In genomic region chr6:88850034-88850433, GRCm38 (mm10) we compare ENCODE assay signal across 18 mouse cellular contexts. TPM values are rescaled to one million over a fixed set of nuclear protein-coding genes. Genes with fewer than 3 reads are reported as not detected.
A peak's percentile ranks its signal among the peaks of the same experiment; 100 is the strongest.
DNase-seq lines count a peak whose midpoint lies in the region; TF ChIP-seq lines count a peak whose summit lies in the region.
"Had no signal": no experiment of that assay in that cellular context is flagged by ENCODE, and none has a peak within 500 bp of the region (broad histone marks: within the 10 kb centered on the region; RNA-seq: fewer than 3 reads in every experiment).

No protein-coding gene starts in this region.

- peak; percentile 49 to 54 for DNase-seq in gastrocnemius, adult 8-10 months (ENCODE audit: low spot score in 2 of 2)
- no peak for DNase-seq in gastrocnemius, postnatal 36 days
- DNase-seq in layer of hippocampus, adult 2 months (ENCODE audit: low spot score in 2 of 2): no peak
- DNase-seq in layer of hippocampus, adult 8-10 months (ENCODE audit: low spot score in 2 of 2): no peak
- peak; percentile 69 to 75 for DNase-seq in cerebellum, adult 2 months
- DNase-seq in cerebellum, postnatal 14 days: peak; percentile 66 to 77
- no peak for DNase-seq in spleen, adult 12 weeks (ENCODE audit: low spot score)
- DNase-seq in MN1 (ENCODE audit: low spot score): no peak
- DNase-seq: adrenal gland, postnatal 14 days; kidney, adult 18-20 months; lung, adult 18-20 months; lung, postnatal 14 days; right cerebral cortex, adult 18-20 months had no signal

- no peaks in the 10 kb centered on the region for H3K27me3 ChIP-seq in cerebellum, adult 2 months (ENCODE audit: control insufficient read depth, insufficient read depth, low read length)
- H3K27me3 ChIP-seq: hindbrain, embryonic 13.5 days; neural tube, embryonic 15.5 days had no signal

- TF ChIP-seq CTCF in layer of hippocampus, adult 2 months (conservative IDR thresholded peaks at IDR 0.05): peak; percentile 56
- peak; percentile 42; the same call in 1 of the 2 replicates for TF ChIP-seq CTCF in cerebellum, adult 2 months (IDR thresholded peaks at IDR 0.05; ENCODE audit: borderline replicate concordance, insufficient read depth, low read depth, low read length)

- TF ChIP-seq POLR2A in cerebellum, adult 2 months (IDR thresholded peaks at IDR 0.05; ENCODE audit: borderline replicate concordance, insufficient read depth, low read length): no peak

- peaks cover 25% of the 10 kb centered on the region for H3K4me1 ChIP-seq in cerebellum, adult 2 months (ENCODE audit: control insufficient read depth, insufficient read depth, low read length)
- H3K4me1 ChIP-seq: forebrain, embryonic 10.5 days had no signal

- WGBS in cerebellum, adult 2 months: 9% methylated on average over 7 of the region's 7 CpGs

- no peak overlapping the region for H3K27ac ChIP-seq in layer of hippocampus, adult 2 months
- peak overlapping the region; percentile 82 for H3K27ac ChIP-seq in cerebellum, adult 2 months (ENCODE audit: insufficient read depth, low read length)
- H3K27ac ChIP-seq: forebrain, embryonic 10.5 days; hindbrain, embryonic 13.5 days; kidney, postnatal 0 days; neural tube, embryonic 15.5 days had no signal

- no peak overlapping the region for H3K4me3 ChIP-seq in layer of hippocampus, adult 2 months
- H3K4me3 ChIP-seq in cerebellum, adult 2 months (replicated peaks; ENCODE audit: insufficient read depth, low read depth, low read length): no peak overlapping the region
- H3K4me3 ChIP-seq: forebrain, embryonic 10.5 days; hindbrain, embryonic 13.5 days; neural tube, embryonic 15.5 days had no signal

- intact Hi-C loops in gastrocnemius, postnatal 36 days (cut with DNase I): no loop called here

RNA-seq across cellular contexts. Expression of gene Abtb1, which starts 8.2 kb away (rescaled TPM):
- 10 to 100 TPM; 21.1 to 25.9 (median 22.0) TPM for total RNA-seq in gastrocnemius, adult 8-10 months (2022)
- 10 to 100 TPM; 19.2 to 21.0 TPM for total RNA-seq in gastrocnemius, postnatal 36 days (2021)
- 10 to 100 TPM; 33.4 to 37.1 TPM for total RNA-seq in layer of hippocampus, adult 2 months (2021)
- 10 to 100 TPM; 31.1 to 38.6 (median 37.0) TPM for total RNA-seq in layer of hippocampus, adult 8-10 months (2022)
- polyA plus RNA-seq in cerebellum, adult 2 months (2012; rRNA removed): 116 TPM in 2 replicates

RNA-seq across cellular contexts. Expression of gene Podxl2, which starts 24.8 kb away (rescaled TPM):
- 10 to 100 TPM; 66.1 to 68.8 (median 66.9) TPM for total RNA-seq in gastrocnemius, adult 8-10 months (2022)
- 10 to 100 TPM; 45.1 to 50.5 TPM for total RNA-seq in gastrocnemius, postnatal 36 days (2021)
- 100 to 1,000 TPM; 160 to 165 TPM for total RNA-seq in layer of hippocampus, adult 2 months (2021)
- 100 to 1,000 TPM; 160 to 178 (median 170) TPM for total RNA-seq in layer of hippocampus, adult 8-10 months (2022)
- 538 and 541 TPM in 2 replicates for polyA plus RNA-seq in cerebellum, adult 2 months (2012; rRNA removed)
- polyA plus RNA-seq: inflammation-experienced regulatory T-cells, adult 6 months had no signal

RNA-seq across cellular contexts. Expression of gene Mcm2, which starts 48.5 kb away (rescaled TPM):
- total RNA-seq in gastrocnemius, adult 8-10 months (2022): 1 to 10 TPM; 5.9 to 9.6 (median 7.8) TPM
- total RNA-seq in gastrocnemius, postnatal 36 days (2021): 1 to 10 TPM; 4.2 to 5.6 TPM
- total RNA-seq in layer of hippocampus, adult 2 months (2021): 1 to 10 TPM; 5.7 to 7.4 TPM
- 1 to 10 TPM; 4.4 to 7.0 (median 5.5) TPM for total RNA-seq in layer of hippocampus, adult 8-10 months (2022)
- polyA plus RNA-seq in cerebellum, adult 2 months (2012; rRNA removed): 7.5 and 9.8 TPM in 2 replicates

RNA-seq across cellular contexts. Expression of gene Tpra1, which starts 52.0 kb away (rescaled TPM):
- total RNA-seq in gastrocnemius, adult 8-10 months (2022): 10 to 100 TPM; 22.8 to 25.8 (median 24.8) TPM
- total RNA-seq in gastrocnemius, postnatal 36 days (2021): 10 to 100 TPM; 24.4 to 27.4 TPM
- total RNA-seq in layer of hippocampus, adult 2 months (2021): 10 to 100 TPM; 48.6 to 51.1 TPM
- total RNA-seq in layer of hippocampus, adult 8-10 months (2022): 10 to 100 TPM; 43.9 to 50.8 (median 49.6) TPM
- 206 and 236 TPM in 2 replicates for polyA plus RNA-seq in cerebellum, adult 2 months (2012; rRNA removed)

Comparison
In these comparisons a context has a peak if more than half of its experiments do, and no peak if none do; other contexts are left out.
1. DNase-seq: peak in gastrocnemius, adult 8-10 months (2 of 2), cerebellum, adult 2 months (2 of 2) and cerebellum, postnatal 14 days (2 of 2); none in gastrocnemius, postnatal 36 days (0 of 2), layer of hippocampus, adult 2 months (0 of 2), layer of hippocampus, adult 8-10 months (0 of 2), spleen, adult 12 weeks (single experiment) and MN1 (single experiment).